Mouse (Mus musculus) embryo, embryonic 10 days (tissue): ENCODE measurements around the gene Sbk2.

ENCODE experiments used
- DNase-seq: peaks from one replicate; pipeline ENCODE4 v3.0.0-alpha.2; 2015; ENCODE audit warnings: low spot score

Gene Sbk2

DNA sequence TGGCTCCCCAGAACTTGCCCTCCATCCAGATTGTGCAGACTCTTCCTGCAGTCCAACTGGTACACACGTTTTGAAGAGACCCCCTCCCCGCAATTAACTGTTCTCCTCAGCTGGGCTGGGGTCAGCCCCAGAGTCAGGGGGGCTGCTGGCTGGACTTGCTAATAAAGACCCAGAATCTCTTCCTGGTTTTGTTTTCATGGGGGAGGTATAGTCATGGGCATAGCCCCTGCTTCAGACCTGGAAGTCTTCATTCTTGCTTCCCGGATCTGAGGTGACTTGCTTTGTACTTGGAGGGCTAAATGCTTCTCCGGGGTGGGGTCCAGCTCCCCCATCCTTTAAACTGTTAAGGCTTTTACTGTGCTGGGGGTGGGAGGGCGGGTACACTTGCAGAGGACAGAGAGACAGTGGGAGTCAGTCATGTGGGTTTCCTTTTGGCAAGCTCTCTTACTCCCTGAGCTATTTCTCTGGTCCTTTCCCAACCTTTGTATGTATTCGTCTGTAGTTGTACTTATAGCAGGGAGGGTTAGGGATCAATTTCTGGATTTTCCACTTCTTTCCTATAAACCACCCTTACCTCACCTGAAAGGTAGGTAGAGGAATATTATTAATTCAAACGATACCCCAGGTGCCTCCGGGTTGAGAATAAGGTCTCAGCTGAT, 42.3 kb downstream of the Sbk2 start, which contains the start of gene Nat14:
Gene Nat14 (plus strand): TSS at position 205 of the 659 bp plus-strand sequence.
- no peak for DNase-seq

GRCm38 (mm10) chr7:4920976-4921823, 43.0 kb downstream of the Sbk2 start:
- no peak for DNase-seq

GRCm38 (mm10) chr7:4920496-4920895, 43.7 kb downstream of the Sbk2 start:
- DNase-seq = no peak

DNA sequence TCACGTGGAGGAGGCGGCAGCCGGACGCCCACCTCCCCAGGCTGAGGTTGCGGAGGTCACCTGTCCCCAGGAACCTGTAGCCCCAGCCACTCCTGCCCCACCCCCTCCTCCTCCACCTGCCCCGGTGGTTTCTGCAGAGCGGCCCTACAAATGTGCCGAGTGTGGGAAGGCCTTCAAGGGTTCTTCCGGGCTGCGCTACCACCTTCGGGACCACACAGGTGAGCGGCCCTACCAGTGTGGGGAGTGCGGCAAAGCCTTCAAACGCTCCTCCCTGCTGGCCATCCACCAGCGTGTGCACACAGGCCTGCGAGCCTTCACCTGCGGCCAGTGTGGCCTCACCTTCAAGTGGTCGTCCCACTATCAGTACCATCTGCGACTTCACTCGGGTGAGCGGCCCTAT, 44.2 kb downstream of the Sbk2 start:
- no peak for DNase-seq

DNA sequence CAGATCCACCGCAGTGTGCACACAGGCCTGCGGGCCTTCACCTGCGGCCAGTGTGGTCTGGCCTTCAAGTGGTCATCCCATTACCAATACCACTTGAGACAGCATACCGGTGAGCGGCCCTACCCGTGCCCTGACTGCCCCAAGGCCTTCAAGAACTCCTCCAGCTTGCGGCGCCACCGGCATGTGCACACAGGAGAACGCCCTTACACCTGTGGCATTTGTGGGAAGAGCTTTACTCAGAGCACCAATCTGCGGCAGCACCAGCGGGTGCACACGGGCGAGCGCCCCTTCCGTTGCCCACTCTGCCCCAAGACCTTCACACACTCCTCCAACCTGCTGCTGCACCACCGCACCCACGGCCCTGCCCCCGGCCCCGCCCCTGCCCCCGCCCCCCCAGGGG, 45.1 kb downstream of the Sbk2 start:
- no peak for DNase-seq

DNA sequence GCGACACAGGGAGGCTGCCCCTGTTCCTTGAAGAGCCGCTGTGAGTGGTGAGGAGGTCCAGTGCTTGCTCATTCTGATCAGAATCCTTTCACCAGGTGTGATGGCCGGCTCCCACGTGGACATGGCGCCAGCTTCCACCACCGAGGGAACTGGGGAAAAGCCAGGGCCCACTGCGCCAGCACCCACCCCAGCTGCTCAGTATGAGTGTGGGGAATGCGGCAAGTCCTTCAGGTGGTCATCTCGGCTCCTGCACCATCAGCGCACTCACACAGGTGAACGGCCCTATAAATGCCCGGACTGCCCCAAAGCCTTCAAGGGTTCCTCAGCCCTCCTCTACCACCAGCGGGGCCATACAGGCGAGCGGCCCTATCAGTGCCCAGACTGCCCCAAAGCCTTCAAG, 45.5 kb downstream of the Sbk2 start:
- DNase-seq = no peak

- DNase-seq = no peak
These were observed 46.7 kb downstream of the Sbk2 start for GRCm38 (mm10) chr7:4917494-4917893.

DNA sequence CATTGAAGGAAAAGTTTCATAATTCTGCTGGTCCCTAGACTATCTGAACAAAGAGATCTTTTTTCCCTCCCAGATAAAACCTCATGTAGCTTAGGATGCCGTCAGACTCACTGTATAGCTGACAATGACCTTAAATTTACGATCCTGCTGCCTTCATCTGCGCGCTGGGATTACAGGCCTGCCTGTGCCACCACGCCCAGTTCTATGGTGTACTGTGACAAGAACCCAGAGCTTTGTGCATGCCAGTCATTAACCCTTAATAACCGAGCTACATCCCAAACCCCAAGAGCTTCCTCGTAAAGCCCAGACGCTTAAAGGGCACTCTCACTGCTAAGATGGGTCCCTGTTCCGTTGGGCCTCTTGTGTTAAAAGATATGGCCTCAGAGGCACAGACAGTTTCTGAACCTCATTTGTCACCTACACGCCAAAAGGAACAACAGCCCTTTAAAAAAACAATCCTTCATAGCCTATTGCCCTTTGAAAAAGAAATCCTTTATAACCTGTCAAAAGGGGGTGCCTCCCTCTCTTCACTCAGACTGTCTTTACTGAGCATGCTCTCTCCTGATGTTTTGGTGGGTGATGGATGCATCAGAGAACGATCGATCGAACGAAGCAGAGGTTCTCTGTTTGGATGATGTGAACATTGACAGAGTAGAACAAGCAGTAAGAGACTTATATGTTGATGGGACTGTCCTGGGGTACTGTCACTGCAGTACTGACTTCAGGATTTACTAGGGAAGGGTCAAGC, 48.4 kb downstream of the Sbk2 start:
- peak; percentile 60 for DNase-seq

DNA sequence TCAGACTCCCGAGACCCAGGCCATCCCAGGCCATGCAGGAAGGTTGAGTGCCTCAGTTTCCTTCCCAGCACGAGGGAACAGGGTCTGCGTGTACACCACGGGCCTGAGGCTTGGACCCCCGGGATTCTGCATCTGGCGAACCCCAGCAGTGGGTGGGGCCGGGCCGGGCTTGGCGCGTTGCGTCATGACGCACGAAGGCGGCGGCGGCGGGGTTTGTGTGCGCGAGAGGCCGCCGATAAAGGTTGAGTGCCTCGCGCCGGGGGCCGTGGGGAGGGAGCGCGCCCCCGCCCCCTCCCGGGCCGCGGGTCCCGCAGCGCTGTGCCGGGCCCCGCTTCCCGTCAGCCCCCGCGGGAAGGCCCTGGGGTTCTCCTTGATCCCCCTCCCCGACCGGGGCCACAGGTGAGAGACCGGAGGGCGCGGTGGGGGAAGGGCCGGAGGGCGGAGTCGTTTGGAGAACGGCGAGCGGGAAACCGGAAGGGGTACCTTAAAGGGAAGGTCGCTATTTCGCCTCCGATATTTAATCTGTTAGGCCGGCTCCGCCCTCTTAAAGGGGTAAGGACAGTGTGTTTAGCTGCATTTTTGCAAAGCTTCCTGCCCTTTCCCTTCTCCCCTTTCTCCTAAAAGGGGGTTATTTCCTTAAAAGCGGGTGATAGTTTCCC, 49.1 kb downstream of the Sbk2 start, which contains the start of gene Zfp628:
Gene Zfp628 (plus strand): TSS at position 211 of the 659 bp plus-strand sequence.
- peak; percentile 93 for DNase-seq

- no peak for DNase-seq
These were observed 52.0 kb downstream of the Sbk2 start for GRCm38 (mm10) chr7:4912248-4912647.

GRCm38 (mm10) chr7:4911561-4911960, 52.6 kb downstream of the Sbk2 start:
- peak; percentile 80 for DNase-seq

- DNase-seq = no peak
These were observed 57.7 kb downstream of the Sbk2 start, which contains the start of gene Gm36210 for GRCm38 (mm10) chr7:4906466-4906950. TSS of gene Gm36210 (minus strand) at chr7:4906516.

DNA sequence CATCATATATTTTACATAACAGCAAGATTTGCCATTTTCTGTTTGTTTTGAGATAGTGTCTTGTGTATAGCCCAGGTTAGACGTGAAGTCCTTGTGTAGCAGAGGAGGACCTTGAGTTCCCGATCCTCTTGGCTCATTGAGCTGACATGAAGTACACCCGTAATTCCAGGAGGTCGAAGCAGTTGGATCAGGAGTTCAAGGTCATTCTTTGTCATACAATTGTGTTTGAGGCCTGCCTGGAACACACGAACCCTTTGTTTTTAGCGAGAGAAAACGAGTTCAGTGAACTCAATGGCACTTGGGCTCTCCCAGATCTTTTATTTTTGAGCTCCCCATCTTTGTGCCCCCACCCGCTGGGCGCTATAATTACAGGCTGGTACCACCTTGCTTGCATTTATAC, 61.8 kb downstream of the Sbk2 start:
- no peak for DNase-seq

GRCm38 (mm10) chr7:4901171-4901570, 63.0 kb downstream of the Sbk2 start:
- DNase-seq = peak; percentile 35

DNA sequence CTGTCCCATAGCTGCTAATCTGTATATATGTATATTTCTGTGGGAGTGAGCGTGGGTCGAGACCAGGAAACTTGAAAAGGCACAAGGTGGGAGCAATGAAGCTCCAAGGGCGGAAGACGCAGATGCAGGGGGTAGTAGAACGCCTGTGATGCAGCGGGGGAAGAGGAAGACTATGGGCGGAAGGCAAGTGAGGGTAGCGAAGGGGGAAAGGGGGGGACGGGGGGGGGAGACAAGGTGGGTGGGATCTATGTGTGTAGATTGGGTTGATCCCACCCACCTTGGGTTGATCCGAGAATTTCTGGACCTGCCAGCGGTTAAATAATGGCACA, 63.7 kb downstream of the Sbk2 start:
- no peak for DNase-seq

DNA sequence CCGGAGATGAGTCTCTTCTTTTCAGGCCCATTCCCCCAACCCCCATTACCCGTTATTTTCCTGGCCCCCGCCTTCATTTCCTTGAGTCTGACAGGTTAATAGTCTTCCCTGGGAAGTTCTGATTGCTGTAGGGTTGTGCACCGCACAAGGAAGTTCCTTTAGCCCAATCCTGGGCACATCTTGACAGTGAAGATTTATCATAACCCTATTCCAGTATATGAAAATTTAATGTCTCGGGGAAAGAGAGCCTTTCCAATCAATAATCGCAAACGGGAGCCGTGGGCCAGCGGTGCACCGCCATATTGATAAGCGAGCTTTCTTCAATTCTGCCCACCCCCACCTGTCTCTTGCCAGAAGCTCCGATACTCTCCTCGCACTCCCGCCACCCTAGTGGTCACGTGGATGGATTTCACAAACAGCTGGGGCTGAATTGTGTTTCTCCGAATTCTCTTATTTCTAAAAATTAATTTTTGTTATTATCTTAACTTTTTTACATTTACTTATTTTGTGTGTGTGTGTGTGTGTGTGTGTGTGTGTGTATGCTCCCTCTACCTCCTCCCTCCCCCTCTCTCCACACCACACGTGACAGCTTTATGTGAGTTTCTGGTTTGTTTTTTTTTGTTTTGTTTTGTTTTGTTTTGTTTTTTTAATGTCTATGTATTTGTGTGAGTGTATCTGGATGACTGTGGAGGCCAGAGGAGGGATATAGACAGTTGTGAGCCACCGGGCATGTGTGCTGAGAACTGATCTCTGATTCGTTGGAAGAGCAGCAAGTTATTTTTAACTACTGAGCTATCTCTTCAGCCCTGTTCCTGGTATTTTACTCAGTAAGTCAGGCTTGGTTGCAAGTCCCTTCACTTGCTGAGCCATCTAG, 64.3 kb downstream of the Sbk2 start:
- DNase-seq = peak; percentile 39

GRCm38 (mm10) chr7:4898851-4899648, 65.2 kb downstream of the Sbk2 start:
- DNase-seq = no peak

- no peak for DNase-seq
These were observed 69.0 kb downstream of the Sbk2 start for GRCm38 (mm10) chr7:4895186-4895585.
